Mouse (Mus musculus): ENCODE measurements at regions not wholly inside any gene's neighbourhood (a gene's known extent, or its start where the extent isn't known, plus 50 kb on each side); places are given as distances from the start of the nearest gene placed in this dataset.

- H3K27me3 ChIP-seq (ENCODE audit: control insufficient read depth, insufficient read depth, low read length): no peaks in the 10 kb centered on the region
- TF ChIP-seq CTCF (IDR thresholded peaks at IDR 0.05; ENCODE audit: control insufficient read depth, insufficient read depth, insufficient replicate concordance, low read depth, low read length) (no peak), POLR2A (IDR thresholded peaks at IDR 0.05; ENCODE audit: control insufficient read depth, low read depth, low read length) (no peak)
- no peak overlapping the region for H3K27ac ChIP-seq (ENCODE audit: control insufficient read depth, insufficient read depth, low read depth, low read length)
- no peaks in the 10 kb centered on the region for H3K36me3 ChIP-seq (ENCODE audit: control insufficient read depth, insufficient read depth, low read length)
- H3K4me3 ChIP-seq (ENCODE audit: control insufficient read depth, low read depth, low read length): no peak overlapping the region
- no peaks in the 10 kb centered on the region for H3K4me1 ChIP-seq (ENCODE audit: control insufficient read depth, insufficient read depth, low read length)
Observed at GRCm38 (mm10) chr16:9362116-9362515, 532.2 kb downstream of the 1810013L24Rik start.

- H3K27me3 ChIP-seq (ENCODE audit: control insufficient read depth, insufficient read depth, low read length): no peaks in the 10 kb centered on the region
- TF ChIP-seq POLR2A (IDR thresholded peaks at IDR 0.05; ENCODE audit: control insufficient read depth, low read depth, low read length) (no peak), CTCF (IDR thresholded peaks at IDR 0.05; ENCODE audit: control insufficient read depth, insufficient read depth, insufficient replicate concordance, low read depth, low read length) (no peak)
- H3K27ac ChIP-seq (ENCODE audit: control insufficient read depth, insufficient read depth, low read depth, low read length): no peak overlapping the region
- no peaks in the 10 kb centered on the region for H3K36me3 ChIP-seq (ENCODE audit: control insufficient read depth, insufficient read depth, low read length)
- H3K4me3 ChIP-seq (ENCODE audit: control insufficient read depth, low read depth, low read length): no peak overlapping the region
- H3K4me1 ChIP-seq (ENCODE audit: control insufficient read depth, insufficient read depth, low read length): no peaks in the 10 kb centered on the region
Observed at GRCm38 (mm10) chr16:9364105-9364504, 534.2 kb downstream of the 1810013L24Rik start.

GRCm38 (mm10) chr16:9390986-9391385 lies 561.1 kb downstream of the 1810013L24Rik start:
- Histone ChIP-seq H3K36me3 (ENCODE audit: control insufficient read depth, insufficient read depth, low read length) (no peaks in the 10 kb centered on the region), H3K27me3 (ENCODE audit: control insufficient read depth, insufficient read depth, low read length) (no peaks in the 10 kb centered on the region), H3K4me1 (ENCODE audit: control insufficient read depth, insufficient read depth, low read length) (no peaks in the 10 kb centered on the region), H3K4me3 (ENCODE audit: control insufficient read depth, low read depth, low read length) (no peak overlapping the region), H3K27ac (ENCODE audit: control insufficient read depth, insufficient read depth, low read depth, low read length) (no peak overlapping the region)
- TF ChIP-seq POLR2A (IDR thresholded peaks at IDR 0.05; ENCODE audit: control insufficient read depth, low read depth, low read length) (no peak), CTCF (IDR thresholded peaks at IDR 0.05; ENCODE audit: control insufficient read depth, insufficient read depth, insufficient replicate concordance, low read depth, low read length) (no peak)

- Histone ChIP-seq H3K4me1 (ENCODE audit: control insufficient read depth, insufficient read depth, low read length) (no peaks in the 10 kb centered on the region), H3K36me3 (ENCODE audit: control insufficient read depth, insufficient read depth, low read length) (no peaks in the 10 kb centered on the region), H3K4me3 (ENCODE audit: control insufficient read depth, low read depth, low read length) (no peak overlapping the region), H3K27ac (ENCODE audit: control insufficient read depth, insufficient read depth, low read depth, low read length) (no peak overlapping the region), H3K27me3 (ENCODE audit: control insufficient read depth, insufficient read depth, low read length) (no peaks in the 10 kb centered on the region)
- no peak for TF ChIP-seq POLR2A (IDR thresholded peaks at IDR 0.05; ENCODE audit: control insufficient read depth, low read depth, low read length)
- no peak for TF ChIP-seq CTCF (IDR thresholded peaks at IDR 0.05; ENCODE audit: control insufficient read depth, insufficient read depth, insufficient replicate concordance, low read depth, low read length)
Observed at GRCm38 (mm10) chr16:9404736-9405135, 574.8 kb downstream of the 1810013L24Rik start.

- H3K4me1 ChIP-seq (ENCODE audit: control insufficient read depth, insufficient read depth, low read length): no peaks in the 10 kb centered on the region
- no peaks in the 10 kb centered on the region for H3K27me3 ChIP-seq (ENCODE audit: control insufficient read depth, insufficient read depth, low read length)
- H3K36me3 ChIP-seq (ENCODE audit: control insufficient read depth, insufficient read depth, low read length): no peaks in the 10 kb centered on the region
- no peak overlapping the region for H3K27ac ChIP-seq (ENCODE audit: control insufficient read depth, insufficient read depth, low read depth, low read length)
- TF ChIP-seq POLR2A (IDR thresholded peaks at IDR 0.05; ENCODE audit: control insufficient read depth, low read depth, low read length): no peak
- no peak overlapping the region for H3K4me3 ChIP-seq (ENCODE audit: control insufficient read depth, low read depth, low read length)
Observed at GRCm38 (mm10) chr16:9408196-9408595, 578.3 kb downstream of the 1810013L24Rik start.

- Histone ChIP-seq H3K4me3 (ENCODE audit: control insufficient read depth, low read depth, low read length) (no peak overlapping the region), H3K36me3 (ENCODE audit: control insufficient read depth, insufficient read depth, low read length) (no peaks in the 10 kb centered on the region), H3K27ac (ENCODE audit: control insufficient read depth, insufficient read depth, low read depth, low read length) (no peak overlapping the region), H3K4me1 (ENCODE audit: control insufficient read depth, insufficient read depth, low read length) (no peaks in the 10 kb centered on the region), H3K27me3 (ENCODE audit: control insufficient read depth, insufficient read depth, low read length) (no peaks in the 10 kb centered on the region)
- TF ChIP-seq CTCF (IDR thresholded peaks at IDR 0.05; ENCODE audit: control insufficient read depth, insufficient read depth, insufficient replicate concordance, low read depth, low read length): no peak
- TF ChIP-seq POLR2A (IDR thresholded peaks at IDR 0.05; ENCODE audit: control insufficient read depth, low read depth, low read length): no peak
Observed at GRCm38 (mm10) chr16:9430509-9430908, 564.9 kb downstream of the Grin2a start.

- no peak for TF ChIP-seq POLR2A (IDR thresholded peaks at IDR 0.05; ENCODE audit: control insufficient read depth, low read depth, low read length)
- no peak for TF ChIP-seq CTCF (IDR thresholded peaks at IDR 0.05; ENCODE audit: control insufficient read depth, insufficient read depth, insufficient replicate concordance, low read depth, low read length)
- no peaks in the 10 kb centered on the region for H3K4me1 ChIP-seq (ENCODE audit: control insufficient read depth, insufficient read depth, low read length)
Observed at GRCm38 (mm10) chr16:9439300-9439856, 556.0 kb downstream of the Grin2a start.

GRCm38 (mm10) chr16:9439891-9440290 lies 555.5 kb downstream of the Grin2a start:
- Histone ChIP-seq H3K27ac (ENCODE audit: control insufficient read depth, insufficient read depth, low read depth, low read length) (no peak overlapping the region), H3K4me1 (ENCODE audit: control insufficient read depth, insufficient read depth, low read length) (no peaks in the 10 kb centered on the region), H3K4me3 (ENCODE audit: control insufficient read depth, low read depth, low read length) (no peak overlapping the region), H3K27me3 (ENCODE audit: control insufficient read depth, insufficient read depth, low read length) (no peaks in the 10 kb centered on the region), H3K36me3 (ENCODE audit: control insufficient read depth, insufficient read depth, low read length) (no peaks in the 10 kb centered on the region)
- TF ChIP-seq CTCF (IDR thresholded peaks at IDR 0.05; ENCODE audit: control insufficient read depth, insufficient read depth, insufficient replicate concordance, low read depth, low read length) (no peak), POLR2A (IDR thresholded peaks at IDR 0.05; ENCODE audit: control insufficient read depth, low read depth, low read length) (no peak)

More at GRCm38 (mm10) chr16:9439300-9439856, 556.0 kb downstream of the Grin2a start:
- H3K27ac ChIP-seq (ENCODE audit: control insufficient read depth, insufficient read depth, low read depth, low read length): no peak overlapping the region
- H3K27me3 ChIP-seq (ENCODE audit: control insufficient read depth, insufficient read depth, low read length): no peaks in the 10 kb centered on the region
- H3K36me3 ChIP-seq (ENCODE audit: control insufficient read depth, insufficient read depth, low read length): no peaks in the 10 kb centered on the region
- H3K4me3 ChIP-seq (ENCODE audit: control insufficient read depth, low read depth, low read length): no peak overlapping the region

Measured in testis, adult 2 months (tissue).